Mouse (Mus musculus) frontal cortex, adult (tissue): ENCODE results near the gene Klra8.
"Not testable (repeated sequence)": the region's sequence is repeated elsewhere in the genome, so short reads cannot be mapped to it uniquely, and the experiment has no call there.

Experiments
- ATAC-seq: cut with Nextera tagmentation; 2 replicates; pipeline ENCODE4 v1.9.2; 2017; ENCODE audit warnings: mild to moderate bottlenecking, moderate library complexity, mixed read lengths; ENCODE audit not compliant: low TSS enrichment

Klra8 gene

GRCm38 (mm10) chr6:130129798-130130197, at the start of gene Klra8:
TSS of gene Klra8 (minus strand) at chr6:130129898.
- not testable (repeated sequence) for ATAC-seq

GRCm38 (mm10) chr6:130110485-130110884, 19.2 kb downstream of the Klra8 start:
- no peak for ATAC-seq

- ATAC-seq: not testable (repeated sequence)
These were observed 27.0 kb downstream of the Klra8 start for GRCm38 (mm10) chr6:130102743-130103142.

GRCm38 (mm10) chr6:130092336-130092948, 37.3 kb downstream of the Klra8 start:
- ATAC-seq: no peak

- ATAC-seq: not testable (repeated sequence)
These were observed 62.5 kb downstream of the Klra8 start, which contains the start of gene Klra4 for GRCm38 (mm10) chr6:130067171-130067570. TSS of gene Klra4 (minus strand) at chr6:130067271.
